Mouse (Mus musculus): ENCODE data around the gene Slc25a21. TPM values are rescaled to one million over a fixed set of nuclear protein-coding genes. Genes with fewer than 3 reads are reported as not detected.

Gene Slc25a21
- total RNA-seq, 2 experiments from 2014 or later = 0.32 to 1.1 TPM

GRCm38 (mm10) chr12:56691427-56692079 is 505.7 kb downstream of the Slc25a21 start, which contains the start of gene Pax9:
Pax9 (plus strand) TSS chr12:56691767.
- Histone ChIP-seq H3K4me3 (no peak within 1 kb of the TSS), H3K27ac (no peak within 1 kb of the TSS)
- intact Hi-C loops (cut with DNase I) = loop anchor here (5.0 kb wide), 3 partner anchors 164 to 856 kb away; partner anchors contain the start of gene Foxa1
- DNase-seq (ENCODE audit: extremely low spot score in 1 of 2, low spot score in 2 of 2) = no peak
- TF ChIP-seq CTCF (IDR thresholded peaks at IDR 0.05) = no peak

- Histone ChIP-seq H3K27ac (no peak overlapping the region), H3K4me3 (no peak overlapping the region)
- no peak for TF ChIP-seq CTCF (IDR thresholded peaks at IDR 0.05)
- no peak for DNase-seq (ENCODE audit: extremely low spot score in 1 of 2, low spot score in 2 of 2)
- intact Hi-C loops (cut with DNase I) = loop anchor here (5.0 kb wide), 3 partner anchors 164 to 856 kb away; partner anchors contain the start of gene Foxa1
Measured at GRCm38 (mm10) chr12:56691001-56691400, 506.3 kb downstream of the Slc25a21 start.

GRCm38 (mm10) chr12:56690366-56690765 is 506.9 kb downstream of the Slc25a21 start:
- intact Hi-C loops (cut with DNase I) = loop anchor here (5.0 kb wide), 3 partner anchors 163 to 857 kb away; partner anchors contain the start of gene Foxa1
- H3K27ac ChIP-seq = no peak overlapping the region
- H3K4me3 ChIP-seq = no peak overlapping the region
- DNase-seq (ENCODE audit: extremely low spot score in 1 of 2, low spot score in 2 of 2) = no peak
- no peak for TF ChIP-seq CTCF (IDR thresholded peaks at IDR 0.05)

GRCm38 (mm10) chr12:56689736-56690135 is 507.5 kb downstream of the Slc25a21 start:
- intact Hi-C loops (cut with DNase I) = loop anchor here (5.0 kb wide), 3 partner anchors 162 to 858 kb away; partner anchors contain the start of gene Foxa1
- H3K27ac ChIP-seq = no peak overlapping the region
- peak; percentile 22 for TF ChIP-seq CTCF (IDR thresholded peaks at IDR 0.05)
- no peak for DNase-seq (ENCODE audit: extremely low spot score in 1 of 2, low spot score in 2 of 2)
- H3K4me3 ChIP-seq = no peak overlapping the region

- Histone ChIP-seq H3K4me3 (no peak overlapping the region), H3K27ac (no peak overlapping the region)
- no peak for TF ChIP-seq CTCF (IDR thresholded peaks at IDR 0.05)
- no peak for DNase-seq (ENCODE audit: extremely low spot score in 1 of 2, low spot score in 2 of 2)
- intact Hi-C loops (cut with DNase I) = no loop called here
Measured at GRCm38 (mm10) chr12:56689331-56689730, 507.9 kb downstream of the Slc25a21 start.

GRCm38 (mm10) chr12:56688920-56689319 is 508.4 kb downstream of the Slc25a21 start:
- no peak for TF ChIP-seq CTCF (IDR thresholded peaks at IDR 0.05)
- DNase-seq (ENCODE audit: extremely low spot score in 1 of 2, low spot score in 2 of 2) = no peak
- intact Hi-C loops (cut with DNase I) = no loop called here
- H3K27ac ChIP-seq = no peak overlapping the region
- no peak overlapping the region for H3K4me3 ChIP-seq

- Histone ChIP-seq H3K27ac (no peak overlapping the region), H3K4me3 (no peak overlapping the region)
- intact Hi-C loops (cut with DNase I) = no loop called here
- TF ChIP-seq CTCF (IDR thresholded peaks at IDR 0.05) = no peak
- DNase-seq (ENCODE audit: extremely low spot score in 1 of 2, low spot score in 2 of 2) = no peak
Measured at GRCm38 (mm10) chr12:56688482-56688840, 508.8 kb downstream of the Slc25a21 start.

GRCm38 (mm10) chr12:56687640-56688481 is 509.4 kb downstream of the Slc25a21 start:
- no peak overlapping the region for H3K4me3 ChIP-seq
- no peak for TF ChIP-seq CTCF (IDR thresholded peaks at IDR 0.05)
- no peak overlapping the region for H3K27ac ChIP-seq
- intact Hi-C loops (cut with DNase I) = no loop called here
- DNase-seq (ENCODE audit: extremely low spot score in 1 of 2, low spot score in 2 of 2) = no peak

GRCm38 (mm10) chr12:56681096-56681811 is 516.0 kb downstream of the Slc25a21 start:
- intact Hi-C loops (cut with DNase I) = loop anchor here (1.0 kb wide), 1 partner anchor 305 kb away; no protein-coding TSS in a partner anchor
- H3K4me3 ChIP-seq = no peak overlapping the region
- no peak for DNase-seq (ENCODE audit: extremely low spot score in 1 of 2, low spot score in 2 of 2)
- no peak overlapping the region for H3K27ac ChIP-seq
- TF ChIP-seq CTCF (IDR thresholded peaks at IDR 0.05) = peak; percentile 34

GRCm38 (mm10) chr12:56677620-56678019 is 519.7 kb downstream of the Slc25a21 start:
- intact Hi-C loops (cut with DNase I) = loop anchor here (5.0 kb wide), 1 partner anchor 510 kb away; no protein-coding TSS in a partner anchor
- TF ChIP-seq CTCF (IDR thresholded peaks at IDR 0.05) = no peak
- DNase-seq (ENCODE audit: extremely low spot score in 1 of 2, low spot score in 2 of 2) = no peak
- Histone ChIP-seq H3K27ac (no peak overlapping the region), H3K4me3 (no peak overlapping the region)

GRCm38 (mm10) chr12:56674726-56675125 is 522.5 kb downstream of the Slc25a21 start:
- DNase-seq (ENCODE audit: extremely low spot score in 1 of 2, low spot score in 2 of 2) = no peak
- intact Hi-C loops (cut with DNase I) = loop anchor here (5.0 kb wide), 1 partner anchor 513 kb away; no protein-coding TSS in a partner anchor
- TF ChIP-seq CTCF (IDR thresholded peaks at IDR 0.05) = peak; percentile 56
- no peak overlapping the region for H3K27ac ChIP-seq
- no peak overlapping the region for H3K4me3 ChIP-seq

Measured in left cerebral cortex, adult 2 months (tissue).